Mouse (Mus musculus): Measurements from ENCODE around the gene Cited2.

Gene Cited2

DNA sequence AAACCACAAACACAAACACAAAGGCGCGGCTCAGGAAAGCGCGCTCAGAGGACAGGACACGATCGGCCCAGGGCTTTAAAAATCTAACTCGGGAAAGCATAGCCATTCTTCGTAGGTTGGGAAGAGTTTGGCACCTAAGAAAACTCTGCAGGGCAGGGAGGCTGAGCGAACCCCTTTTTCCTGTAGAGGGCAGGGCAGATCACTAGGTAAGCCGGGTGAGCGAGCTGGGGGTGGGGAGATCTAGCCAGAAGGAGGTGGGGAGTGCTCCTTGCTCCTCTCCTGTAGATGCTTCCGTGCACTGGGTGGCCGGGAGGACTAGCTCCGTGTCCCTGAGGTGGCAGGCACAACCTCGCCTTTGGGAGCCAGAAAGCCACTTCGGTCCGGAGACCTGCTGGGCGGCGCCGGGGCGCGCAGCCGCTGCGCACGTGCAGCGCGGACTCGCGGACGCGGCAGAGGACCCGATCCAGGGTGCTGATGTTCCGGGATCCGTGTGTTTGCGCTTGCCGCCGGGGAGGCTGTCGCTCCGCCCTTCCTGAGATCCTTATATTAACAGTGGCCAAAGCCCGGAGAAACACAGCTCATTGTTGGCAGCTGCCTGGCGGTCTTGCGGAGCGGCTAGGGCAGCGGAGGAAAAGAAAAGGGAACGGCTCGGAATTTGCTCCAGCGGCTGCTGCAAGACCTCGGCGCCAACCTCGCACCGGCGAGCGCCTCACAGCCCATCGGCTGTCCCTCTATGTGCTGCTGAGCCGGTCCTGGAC, at the start of gene Cited2:
Cited2 (plus strand) TSS at position 566 of the 758 bp plus-strand sequence.
- DNase-seq: peak; percentile 94 to 100

GRCm38 (mm10) chr10:17674454-17674853, 48.6 kb upstream of the Cited2 start:
- DNase-seq: no peak

DNA sequence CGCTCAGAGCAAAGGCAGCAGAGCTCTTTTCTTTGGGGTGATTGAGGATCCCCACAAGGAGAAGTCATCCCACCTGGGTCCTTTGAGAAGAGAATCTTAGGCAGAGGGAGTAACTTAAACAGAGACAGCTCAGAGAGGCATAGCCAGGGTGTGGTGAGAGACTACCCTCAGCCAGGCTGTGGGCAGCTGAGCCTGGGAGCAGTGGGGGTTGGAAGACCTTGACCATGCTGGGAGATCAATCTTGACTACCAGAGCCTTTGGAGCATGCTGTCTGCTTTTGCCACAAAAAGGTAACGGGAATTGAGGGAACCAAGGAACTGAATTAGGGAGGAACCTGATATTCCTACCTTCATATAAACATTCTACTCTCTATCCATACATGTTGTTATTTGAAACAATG, 48.1 kb upstream of the Cited2 start:
- DNase-seq: no peak

DNA sequence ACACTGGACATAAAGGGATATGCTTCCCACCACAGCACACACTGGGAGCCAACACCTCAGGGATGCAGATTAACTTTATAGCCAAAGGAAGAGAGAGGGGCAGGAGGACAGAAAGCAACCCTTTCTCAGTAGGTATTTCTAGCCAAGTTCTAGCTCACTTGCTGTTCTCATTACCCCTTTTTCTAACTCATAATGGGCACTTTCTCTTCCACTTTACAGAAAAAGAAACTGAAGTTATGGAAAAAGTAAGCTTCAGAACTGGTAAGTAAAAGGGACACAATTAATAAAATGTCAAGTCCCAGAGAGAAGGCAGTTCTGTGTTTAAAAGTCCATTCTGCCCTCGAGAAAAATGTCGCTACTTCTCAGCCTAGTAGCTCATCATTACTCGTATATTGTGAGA, 46.6 kb upstream of the Cited2 start:
- DNase-seq: no peak

DNA sequence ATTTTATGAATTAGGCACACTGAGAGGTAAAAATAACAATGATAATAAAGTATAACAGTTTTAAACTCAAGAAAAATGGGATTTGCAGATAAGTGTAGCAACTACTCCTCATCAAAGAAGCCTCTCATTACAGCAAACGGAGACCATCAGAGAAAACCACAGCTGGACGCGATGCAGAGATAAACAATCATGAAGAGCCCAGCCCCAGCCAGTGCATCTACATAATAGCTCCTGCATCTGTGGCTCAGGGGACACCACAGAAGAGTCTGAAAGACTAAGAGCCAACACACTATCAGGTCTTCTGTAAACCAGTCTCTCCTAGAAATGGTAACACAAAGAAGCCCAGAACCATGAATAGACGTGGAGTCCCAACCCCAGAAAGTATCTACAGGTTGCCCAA, 45.7 kb upstream of the Cited2 start:
- no peak for DNase-seq

DNA sequence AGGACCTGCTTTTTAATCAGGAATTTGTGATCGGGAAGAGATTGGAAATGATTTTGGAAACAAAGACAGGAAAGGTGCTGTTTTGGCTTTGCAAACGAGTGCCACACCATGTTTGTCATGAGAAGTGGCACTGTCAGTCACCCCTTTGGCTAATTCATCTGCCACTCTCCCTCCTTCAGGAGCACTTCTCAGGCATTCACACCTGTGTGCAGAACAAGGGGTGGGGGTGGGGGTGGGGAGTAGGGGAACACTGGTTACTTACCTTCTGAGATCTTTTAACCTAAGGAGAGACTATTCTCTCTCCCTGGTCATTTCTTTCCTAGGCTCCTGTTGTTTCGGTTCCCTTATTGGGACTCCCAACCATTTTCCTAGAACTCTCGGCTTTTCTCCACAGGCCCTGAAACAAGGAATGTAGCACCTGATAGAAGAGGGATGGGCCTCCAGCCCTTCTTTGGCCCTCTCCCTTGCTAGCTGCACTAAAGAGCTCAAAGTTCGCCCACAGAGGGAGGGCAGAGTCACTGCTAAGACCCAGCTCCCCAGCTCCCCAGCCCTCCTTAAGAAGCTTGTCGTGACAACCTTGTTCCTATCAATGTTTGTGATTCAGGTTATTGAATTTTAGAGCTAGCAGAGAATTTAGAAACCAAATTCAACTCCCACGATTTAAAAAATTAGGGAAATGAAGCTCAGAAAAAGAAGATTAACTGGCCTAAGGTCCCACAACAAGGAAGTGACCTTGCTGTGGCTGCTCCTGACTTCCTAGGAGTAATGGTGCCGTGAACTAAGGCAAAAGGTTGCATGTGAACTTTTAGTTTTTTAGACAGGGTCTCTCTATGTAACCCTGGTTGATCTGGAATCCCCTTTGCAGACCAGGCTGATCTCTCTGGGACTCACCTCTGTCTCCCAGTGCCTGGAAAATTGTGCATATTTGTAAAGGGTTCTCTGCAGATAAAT, 42.3 kb upstream of the Cited2 start:
- no peak for DNase-seq

GRCm38 (mm10) chr10:17681386-17681785, 41.6 kb upstream of the Cited2 start:
- DNase-seq: no peak

DNA sequence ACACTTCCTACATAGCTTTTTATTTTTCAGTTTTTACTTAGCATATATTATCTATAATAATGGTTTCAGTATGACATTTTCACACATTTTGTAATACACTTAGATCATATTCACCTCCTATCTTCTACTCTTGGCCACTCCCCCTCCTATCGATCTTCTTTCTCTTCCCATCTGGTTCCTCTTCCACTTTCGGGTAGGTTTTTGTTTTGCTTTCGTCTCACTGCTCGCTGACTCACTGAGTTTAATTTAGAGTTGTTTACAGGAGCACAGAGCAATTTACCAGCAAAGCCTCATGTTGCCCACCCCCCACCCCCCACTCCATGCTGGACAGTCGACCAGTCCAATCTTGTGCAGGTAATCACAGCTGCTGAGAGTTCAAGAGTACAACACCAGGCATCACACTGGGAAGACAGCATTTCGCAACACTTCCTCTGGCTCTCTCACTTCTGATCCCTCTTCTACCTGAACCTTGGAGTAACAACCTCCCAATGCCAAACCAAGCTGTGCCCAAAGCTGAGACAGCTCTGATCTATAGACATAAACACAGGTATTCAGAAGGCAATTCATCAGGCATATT, 39.1 kb upstream of the Cited2 start:
- DNase-seq: no peak

DNA sequence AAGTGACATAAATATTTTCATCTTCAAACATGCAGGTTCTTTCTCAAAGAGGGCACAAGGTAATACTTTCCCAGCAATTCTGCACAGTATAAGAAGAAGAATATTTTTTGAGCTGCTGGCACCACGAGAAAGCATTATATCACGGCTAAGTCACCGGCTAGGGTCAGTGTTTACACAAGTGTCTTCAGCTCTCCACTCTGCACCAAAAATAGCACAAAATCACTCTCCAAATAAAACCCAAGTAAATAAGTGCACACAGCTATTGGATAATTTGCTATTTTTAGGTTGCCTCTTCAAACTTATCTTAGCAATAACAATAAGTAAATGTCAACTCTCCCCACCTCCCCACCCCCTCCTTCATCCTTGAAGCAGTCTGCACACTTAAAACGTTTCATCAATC, 33.2 kb upstream of the Cited2 start:
- no peak for DNase-seq

GRCm38 (mm10) chr10:17691709-17692108, 31.3 kb upstream of the Cited2 start:
- no peak for DNase-seq

DNA sequence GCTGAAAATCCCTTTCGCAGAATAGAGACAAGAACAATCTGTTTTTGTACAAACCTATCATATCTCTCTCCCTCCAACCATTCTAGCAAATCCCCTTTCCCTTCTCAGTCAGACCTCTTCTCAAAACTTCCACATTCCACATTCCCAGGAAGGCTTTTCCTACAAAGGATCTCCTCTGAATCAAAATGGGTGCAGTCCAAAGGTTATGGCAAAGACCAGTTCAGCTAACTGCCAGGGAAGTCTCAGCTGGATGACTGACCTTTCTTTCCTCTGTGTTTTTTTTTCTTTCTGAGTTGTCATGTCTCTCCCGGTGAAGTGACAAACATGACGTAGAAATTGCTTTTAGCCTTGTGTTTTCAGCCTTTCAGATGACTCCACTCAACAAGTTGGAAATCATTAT, 27.2 kb upstream of the Cited2 start:
- no peak for DNase-seq

- DNase-seq: no peak
Observed at GRCm38 (mm10) chr10:17697376-17698265, 25.4 kb upstream of the Cited2 start.

- DNase-seq: no peak
Observed at GRCm38 (mm10) chr10:17705466-17705973, 17.5 kb upstream of the Cited2 start.

GRCm38 (mm10) chr10:17710753-17711152, 12.3 kb upstream of the Cited2 start:
- DNase-seq: no peak

- no peak for DNase-seq
Observed at GRCm38 (mm10) chr10:17719009-17719570, 3.9 kb upstream of the Cited2 start.

DNA sequence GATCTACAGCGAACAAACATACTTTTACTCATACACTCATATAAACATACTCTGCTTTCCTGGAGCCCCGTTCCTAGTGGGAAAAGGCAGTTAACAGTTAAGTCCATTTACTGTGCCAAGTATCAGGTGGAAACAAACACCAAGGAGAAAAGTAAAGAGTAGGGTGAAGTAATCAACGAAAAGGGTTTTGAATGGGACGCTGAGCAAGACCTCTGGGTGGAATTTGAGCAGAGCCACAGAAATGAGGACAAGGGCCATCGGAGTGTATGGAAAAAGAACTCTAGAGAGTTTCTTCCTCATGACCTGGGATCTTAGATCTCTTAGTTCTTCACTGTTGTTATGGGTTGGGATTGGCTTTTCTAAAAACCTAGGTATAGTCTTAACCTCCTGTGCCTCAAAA, 3.4 kb upstream of the Cited2 start:
- DNase-seq: no peak

DNA sequence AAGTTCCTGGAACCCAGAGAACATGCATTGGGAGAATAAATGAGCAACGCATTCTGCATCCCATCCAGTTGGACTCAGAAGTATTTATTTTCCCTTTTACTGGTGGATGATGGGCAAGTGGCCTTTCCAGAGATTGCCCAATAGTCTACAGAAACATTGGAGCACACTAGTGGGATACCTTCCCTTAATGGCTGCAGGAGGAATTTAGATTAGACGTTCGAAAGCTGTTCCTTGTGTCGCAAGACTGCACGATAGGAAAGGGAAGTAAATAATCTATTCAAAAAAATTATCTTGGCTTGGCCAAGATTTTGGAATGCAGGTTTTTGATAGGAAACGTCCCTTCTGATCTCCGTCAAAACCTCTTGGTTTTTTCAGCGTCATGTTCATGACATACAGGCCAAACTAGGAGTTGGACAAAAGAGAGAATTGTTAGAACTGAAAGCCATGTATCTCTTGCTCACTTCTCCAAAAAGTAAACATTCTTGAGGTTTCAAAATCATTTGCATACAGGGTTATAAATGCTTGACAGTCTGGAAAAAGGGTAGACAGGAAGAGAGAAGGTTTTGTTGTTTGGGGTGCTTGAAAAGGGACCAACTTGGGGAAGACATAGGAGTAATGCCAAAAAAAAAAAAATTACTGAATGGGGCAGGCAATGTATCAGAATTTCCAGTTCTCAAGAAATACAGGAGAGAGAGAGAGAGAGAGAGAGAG, 2.0 kb upstream of the Cited2 start:
- DNase-seq: no peak

- DNase-seq: peak in 1 of 2 experiments; percentile 34
Observed at GRCm38 (mm10) chr10:17721602-17722121, 1.4 kb upstream of the Cited2 start.

DNA sequence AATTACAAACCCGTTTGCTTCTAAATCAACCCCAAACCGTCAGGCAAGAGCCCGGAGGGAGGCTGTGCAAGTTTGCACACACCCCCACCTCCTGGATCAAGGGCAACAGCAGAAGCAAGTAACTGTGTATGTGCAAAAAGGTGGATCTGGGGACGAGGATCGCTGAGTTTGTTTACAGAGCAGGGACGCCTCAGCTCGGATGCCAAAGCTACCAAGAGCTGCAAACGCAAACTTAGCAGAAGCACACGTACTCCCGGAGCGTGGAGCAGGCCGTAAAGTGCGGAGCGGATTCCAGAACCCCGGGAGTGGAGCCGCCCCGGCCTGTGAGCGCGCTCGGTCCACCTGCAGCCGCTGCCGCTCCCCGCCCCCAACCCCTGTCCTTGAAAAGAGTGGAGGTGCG, 860 bp upstream of the Cited2 start:
- peak; percentile 96 to 98 for DNase-seq

GRCm38 (mm10) chr10:17723421-17723841, 413 bp downstream of the Cited2 start:
- no peak for DNase-seq
